Mouse (Mus musculus): Measurements from ENCODE around the gene Nt5c. TPM values are rescaled to one million over a fixed set of nuclear protein-coding genes. Genes with fewer than 3 reads are reported as not detected.
"Not testable (repeated sequence)": the region's sequence is repeated elsewhere in the genome, so short reads cannot be mapped to it uniquely, and the experiment has no call there.

Nt5c gene
- 84.5 and 173 TPM in 2 replicates for polyA plus RNA-seq (2012; ENCODE audit: insufficient read depth, low replicate concordance)

- Histone ChIP-seq H3K27me3 (replicated peaks) (no peaks in the 10 kb centered on the region), H3K4me1 (peaks cover 43% of the 10 kb centered on the region), H3K36me3 (replicated peaks; ENCODE audit: low read length) (peaks cover 41% of the 10 kb centered on the region), H3K4me3 (replicated peaks) (peak within 1 kb of the TSS; percentile 97), H3K9me3 (no peaks in the 10 kb centered on the region)
- TF ChIP-seq GATA1 (IDR thresholded peaks at IDR 0.05; ENCODE audit: borderline replicate concordance, low read length), result no peak
Observed at GRCm38 (mm10) chr11:115491356-115492083, at the start of gene Nt5c. Gene Nt5c (minus strand): TSS chr11:115491862.

- TF ChIP-seq GATA1 (IDR thresholded peaks at IDR 0.05; ENCODE audit: borderline replicate concordance, low read length), result no peak
- no peak for TF ChIP-seq FLI1 (IDR thresholded peaks at IDR 0.05; ENCODE audit: low read length)
- peaks cover 11% of the 10 kb centered on the region for H3K27me3 ChIP-seq (replicated peaks)
- H3K4me1 ChIP-seq, result peaks cover 28% of the 10 kb centered on the region
- peaks cover 13% of the 10 kb centered on the region for H3K36me3 ChIP-seq (replicated peaks; ENCODE audit: low read length)
- no peak overlapping the region for H3K4me3 ChIP-seq (replicated peaks)
- no peaks in the 10 kb centered on the region for H3K9me3 ChIP-seq
Observed at GRCm38 (mm10) chr11:115538045-115538444, 46.4 kb upstream of the Nt5c start.

GRCm38 (mm10) chr11:115536856-115537568 lies 45.4 kb upstream of the Nt5c start:
- TF ChIP-seq GATA1 (IDR thresholded peaks at IDR 0.05; ENCODE audit: borderline replicate concordance, low read length), result no peak
- TF ChIP-seq FLI1 (IDR thresholded peaks at IDR 0.05; ENCODE audit: low read length), result no peak
- Histone ChIP-seq H3K36me3 (replicated peaks; ENCODE audit: low read length) (peaks cover 24% of the 10 kb centered on the region), H3K27me3 (replicated peaks) (peaks cover 2% of the 10 kb centered on the region), H3K4me1 (peaks cover 34% of the 10 kb centered on the region), H3K4me3 (replicated peaks) (peak overlapping the region; percentile 99), H3K9me3 (no peaks in the 10 kb centered on the region)

- peaks cover 32% of the 10 kb centered on the region for H3K36me3 ChIP-seq (replicated peaks; ENCODE audit: low read length)
- H3K4me3 ChIP-seq (replicated peaks), result peak within 1 kb of the TSS; percentile 99
- H3K4me1 ChIP-seq, result peaks cover 42% of the 10 kb centered on the region
- TF ChIP-seq GATA1 (IDR thresholded peaks at IDR 0.05; ENCODE audit: borderline replicate concordance, low read length) (no peak), FLI1 (IDR thresholded peaks at IDR 0.05; ENCODE audit: low read length) (no peak)
- no peaks in the 10 kb centered on the region for H3K9me3 ChIP-seq
- no peaks in the 10 kb centered on the region for H3K27me3 ChIP-seq (replicated peaks)
Observed at GRCm38 (mm10) chr11:115536038-115536681, 44.5 kb upstream of the Nt5c start, which contains the start of gene Sumo2. Gene Sumo2 (minus strand): TSS chr11:115536276.

GRCm38 (mm10) chr11:115535401-115536037 lies 43.9 kb upstream of the Nt5c start:
- no peaks in the 10 kb centered on the region for H3K9me3 ChIP-seq
- H3K27me3 ChIP-seq (replicated peaks), result no peaks in the 10 kb centered on the region
- no peak for TF ChIP-seq FLI1 (IDR thresholded peaks at IDR 0.05; ENCODE audit: low read length)
- TF ChIP-seq GATA1 (IDR thresholded peaks at IDR 0.05; ENCODE audit: borderline replicate concordance, low read length), result no peak

GRCm38 (mm10) chr11:115534759-115535371 lies 43.2 kb upstream of the Nt5c start:
- Histone ChIP-seq H3K4me3 (replicated peaks) (peak overlapping the region; percentile 99), H3K4me1 (peaks cover 47% of the 10 kb centered on the region), H3K36me3 (replicated peaks; ENCODE audit: low read length) (peaks cover 41% of the 10 kb centered on the region), H3K9me3 (no peaks in the 10 kb centered on the region), H3K27me3 (replicated peaks) (no peaks in the 10 kb centered on the region)
- TF ChIP-seq GATA1 (IDR thresholded peaks at IDR 0.05; ENCODE audit: borderline replicate concordance, low read length) (no peak), FLI1 (IDR thresholded peaks at IDR 0.05; ENCODE audit: low read length) (no peak)

More at GRCm38 (mm10) chr11:115535401-115536037, 43.9 kb upstream of the Nt5c start:
- peak overlapping the region; percentile 99 for H3K4me3 ChIP-seq (replicated peaks)
- H3K36me3 ChIP-seq (replicated peaks; ENCODE audit: low read length), result peaks cover 35% of the 10 kb centered on the region
- peaks cover 44% of the 10 kb centered on the region for H3K4me1 ChIP-seq

GRCm38 (mm10) chr11:115526446-115526845 lies 34.8 kb upstream of the Nt5c start:
- H3K4me1 ChIP-seq, result peaks cover 15% of the 10 kb centered on the region; the same call in 1 of the 2 replicates
- H3K27me3 ChIP-seq (replicated peaks); H3K9me3 ChIP-seq; H3K4me3 ChIP-seq (replicated peaks): not testable (repeated sequence)
- peaks cover 83% of the 10 kb centered on the region for H3K36me3 ChIP-seq (replicated peaks; ENCODE audit: low read length)

GRCm38 (mm10) chr11:115522703-115523102 lies 31.0 kb upstream of the Nt5c start:
- no peak overlapping the region for H3K4me3 ChIP-seq (replicated peaks)
- no peaks in the 10 kb centered on the region for H3K9me3 ChIP-seq
- peaks cover 11% of the 10 kb centered on the region; the same call in 1 of the 2 replicates for H3K4me1 ChIP-seq
- TF ChIP-seq GATA1 (IDR thresholded peaks at IDR 0.05; ENCODE audit: borderline replicate concordance, low read length) (no peak), FLI1 (IDR thresholded peaks at IDR 0.05; ENCODE audit: low read length) (no peak)
- H3K27me3 ChIP-seq (replicated peaks), result no peaks in the 10 kb centered on the region
- peaks cover 67% of the 10 kb centered on the region for H3K36me3 ChIP-seq (replicated peaks; ENCODE audit: low read length)

- Histone ChIP-seq H3K4me1 (peaks cover 11% of the 10 kb centered on the region; the same call in 1 of the 2 replicates), H3K9me3 (no peaks in the 10 kb centered on the region), H3K4me3 (replicated peaks) (no peak overlapping the region), H3K36me3 (replicated peaks; ENCODE audit: low read length) (peaks cover 62% of the 10 kb centered on the region), H3K27me3 (replicated peaks) (no peaks in the 10 kb centered on the region)
- TF ChIP-seq GATA1 (IDR thresholded peaks at IDR 0.05; ENCODE audit: borderline replicate concordance, low read length), result no peak
- no peak for TF ChIP-seq FLI1 (IDR thresholded peaks at IDR 0.05; ENCODE audit: low read length)
Observed at GRCm38 (mm10) chr11:115522238-115522637, 30.6 kb upstream of the Nt5c start.
